Mouse (Mus musculus) ovary, postnatal 14 days (tissue): Measurements from ENCODE around the gene Pdcd2l.

Source experiments
- DNase-seq: peaks from one replicate; pipeline ENCODE4 v3.0.0; 2022; ENCODE audit warnings: low spot score

Gene Pdcd2l

DNA sequence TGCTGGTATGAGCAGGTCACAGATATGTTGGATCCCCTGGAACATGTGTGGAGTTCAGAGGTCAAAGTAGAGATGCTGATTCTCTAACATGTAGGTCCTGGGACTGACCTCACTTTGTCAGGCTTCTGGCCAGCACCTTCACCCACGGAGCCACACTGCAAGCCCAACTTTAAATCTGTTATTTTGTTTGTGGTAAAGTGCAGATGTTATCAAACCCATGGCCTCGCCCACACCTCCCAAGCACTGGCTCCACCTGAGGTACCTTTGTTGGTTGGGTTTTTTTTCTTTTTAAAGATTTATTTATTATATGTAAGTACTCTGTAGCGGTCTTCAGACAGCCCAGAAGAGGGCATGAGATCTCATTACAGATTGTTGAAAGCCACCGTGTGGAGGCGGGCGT, 57.0 kb downstream of the Pdcd2l start:
- DNase-seq, result no peak
